Mouse (Mus musculus): Measurements from ENCODE around the gene Unc5c.

- TF ChIP-seq POLR2A (IDR thresholded peaks at IDR 0.05; ENCODE audit: borderline replicate concordance, extremely low read depth, low read depth, low read length) (no peak), CTCF (IDR thresholded peaks at IDR 0.05; ENCODE audit: insufficient read depth, low read length) (no peak)
These were observed 254.0 kb downstream of the Unc5c start for GRCm38 (mm10) chr3:141719050-141719449.

All from lung, adult 2 months (tissue).